Mouse (Mus musculus): ENCODE measurements at regions not wholly inside any gene's neighbourhood (a gene's known extent, or its start where the extent isn't known, plus 50 kb on each side); places are given as distances from the start of the nearest gene placed in this dataset.

- TF ChIP-seq CTCF (IDR thresholded peaks at IDR 0.05; ENCODE audit: borderline replicate concordance, insufficient read depth, low read depth, low read length) (no peak), POLR2A (IDR thresholded peaks at IDR 0.05; ENCODE audit: borderline replicate concordance, insufficient read depth, low read length) (no peak)
Measured at GRCm38 (mm10) chr8:86272626-86273025, 307.9 kb downstream of the Abcc12 start.

All from cerebellum, adult 2 months (tissue).